Comparison of ENCODE assay signal across 16 mouse cellular contexts in genomic region chr6:90796902-90797596, GRCm38 (mm10).
DNase-seq lines count a peak whose midpoint lies in the region; ATAC-seq and TF ChIP-seq lines count a peak whose summit lies in the region.
"Had no signal": no experiment of that assay in that cellular context is flagged by ENCODE, and none has a peak within 500 bp of the region (broad histone marks: within the 10 kb centered on the region; RNA-seq: fewer than 3 reads in every experiment).

No protein-coding gene starts in this region.

- no peak overlapping the region for H3K4me3 ChIP-seq in kidney, adult 2 months (ENCODE audit: insufficient read depth, low read depth, low read length)
- no peak overlapping the region for H3K4me3 ChIP-seq in lung, adult 2 months (replicated peaks; ENCODE audit: extremely low read depth, low read depth, low read length)
- H3K4me3 ChIP-seq in stomach, postnatal 0 days (ENCODE audit: low read depth, low read length) = no peak overlapping the region
- H3K4me3 ChIP-seq: erythroblast, embryonic 14.5 days; heart, embryonic 15.5 days; midbrain, embryonic 12.5 days had no signal

- ATAC-seq in stomach, postnatal 0 days (ENCODE audit: low FRiP score, low TSS enrichment) = peak; percentile 79

- WGBS in kidney, adult 2 months = 100% methylated on average over 2 of the region's 2 CpGs
- 95% methylated on average over 2 of the region's 2 CpGs for WGBS in lung, adult 2 months
- whole genome bisulfite sequencing in stomach, postnatal 0 days = 92% methylated on average over 2 of the region's 2 CpGs

- DNase-seq in cerebellum, adult 11-12 months = peak; percentile 25
- DNase-seq in cerebellum, adult 18-20 months = no peak
- no peak for DNase-seq in kidney, adult 2 months
- DNase-seq in kidney, postnatal 25 days = no peak
- peak; percentile 23 for DNase-seq in lung, postnatal 36 days
- no peak for DNase-seq in lung, adult 2 months
- DNase-seq in stomach, postnatal 0 days (ENCODE audit: low spot score) = no peak
- no peak for DNase-seq in right cerebral cortex, postnatal 14 days
- DNase-seq: cerebellum, adult 11 months; embryo, embryonic 11 days; left cerebral cortex, postnatal 4 days; right cerebral cortex, postnatal 25 days; thymus, postnatal 14 days had no signal

- no peak for TF ChIP-seq EP300 in stomach, postnatal 0 days (optimal IDR thresholded peaks at IDR 0.05)

- 0 out of 2 replicates have a peak, but pooled peaks have one; percentile 5 for TF ChIP-seq CTCF in kidney, adult 2 months (conservative IDR thresholded peaks at IDR 0.05; ENCODE audit: insufficient read depth, insufficient read length, low read depth, low read length)
- TF ChIP-seq CTCF in lung, adult 2 months (IDR thresholded peaks at IDR 0.05; ENCODE audit: insufficient read depth, low read length) = no peak
- peak; percentile 44 for TF ChIP-seq CTCF in stomach, postnatal 0 days (IDR thresholded peaks at IDR 0.05; ENCODE audit: low read depth)

- H3K9ac ChIP-seq in stomach, postnatal 0 days (ENCODE audit: low read length) = no peak overlapping the region
- H3K9ac ChIP-seq: heart, embryonic 15.5 days; midbrain, embryonic 12.5 days had no signal

- H3K4me1 ChIP-seq in kidney, adult 2 months (ENCODE audit: control insufficient read depth, insufficient read depth, low read length) = no peaks in the 10 kb centered on the region
- no peaks in the 10 kb centered on the region; the same call in 1 of the 2 replicates for H3K4me1 ChIP-seq in lung, adult 2 months (ENCODE audit: control insufficient read depth, insufficient read depth, low read length)
- H3K4me1 ChIP-seq in stomach, postnatal 0 days (replicated peaks; ENCODE audit: control insufficient read depth, insufficient read depth) = no peaks in the 10 kb centered on the region
- H3K4me1 ChIP-seq: midbrain, embryonic 12.5 days had no signal

- no peaks in the 10 kb centered on the region for H3K9me3 ChIP-seq in stomach, postnatal 0 days (ENCODE audit: control insufficient read depth, low read length)
- H3K9me3 ChIP-seq: heart, embryonic 15.5 days; midbrain, embryonic 12.5 days had no signal

- H3K27ac ChIP-seq in kidney, adult 2 months (ENCODE audit: insufficient read depth, low read depth, low read length) = no peak overlapping the region
- H3K27ac ChIP-seq in stomach, postnatal 0 days (replicated peaks) = no peak overlapping the region
- H3K27ac ChIP-seq: heart, embryonic 15.5 days; midbrain, embryonic 12.5 days had no signal

- TF ChIP-seq POLR2A in kidney, adult 2 months (IDR thresholded peaks at IDR 0.05; ENCODE audit: low read depth, low read length) = no peak
- no peak for TF ChIP-seq POLR2A in lung, adult 2 months (IDR thresholded peaks at IDR 0.05; ENCODE audit: borderline replicate concordance, extremely low read depth, low read depth, low read length)

- H3K36me3 ChIP-seq in kidney, adult 2 months (ENCODE audit: control insufficient read depth, insufficient read depth, low read length) = no peaks in the 10 kb centered on the region
- no peaks in the 10 kb centered on the region for H3K36me3 ChIP-seq in stomach, postnatal 0 days (ENCODE audit: control insufficient read depth, insufficient read depth, low read length)
- H3K36me3 ChIP-seq: heart, embryonic 15.5 days; midbrain, embryonic 12.5 days had no signal

- no peaks in the 10 kb centered on the region for H3K27me3 ChIP-seq in kidney, adult 2 months (replicated peaks; ENCODE audit: control insufficient read depth, insufficient read depth, low read length)
- H3K27me3 ChIP-seq in stomach, postnatal 0 days (ENCODE audit: control insufficient read depth, insufficient read depth, low read length) = no peaks in the 10 kb centered on the region
- H3K27me3 ChIP-seq: heart, embryonic 15.5 days had no signal

- no peak overlapping the region for H3K4me2 ChIP-seq in stomach, postnatal 0 days (replicated peaks; ENCODE audit: low read depth)
- H3K4me2 ChIP-seq: heart, embryonic 15.5 days; midbrain, embryonic 12.5 days had no signal

Comparison
In these comparisons a context has a peak if more than half of its experiments do, and no peak if none do; other contexts are left out.
1. DNase-seq: peak in cerebellum, adult 11-12 months (single experiment) and lung, postnatal 36 days (single experiment); none in cerebellum, adult 18-20 months (0 of 2), kidney, adult 2 months (single experiment), kidney, postnatal 25 days (0 of 2), lung, adult 2 months (single experiment), stomach, postnatal 0 days (single experiment) and right cerebral cortex, postnatal 14 days (single experiment).